Comparison of ENCODE assay signal across 8 mouse cellular contexts in genomic region chr2:29967768-29968167, GRCm38 (mm10). TPM values are rescaled to one million over a fixed set of nuclear protein-coding genes. Genes with fewer than 3 reads are reported as not detected.
DNase-seq lines count a peak whose midpoint lies in the region; ATAC-seq and TF ChIP-seq lines count a peak whose summit lies in the region.

No protein-coding gene starts in this region.

- H3K9me3 ChIP-seq in heart, embryonic 15.5 days (replicated peaks), result no peaks in the 10 kb centered on the region
- H3K9me3 ChIP-seq in embryonic facial prominence, embryonic 13.5 days, result no peaks in the 10 kb centered on the region
- H3K9me3 ChIP-seq in intestine, embryonic 14.5 days (ENCODE audit: control insufficient read depth, low read length), result no peaks in the 10 kb centered on the region

- H3ac ChIP-seq in myocyte (ENCODE audit: control insufficient read depth, insufficient read length), result no peak overlapping the region

- H3K36me3 ChIP-seq in heart, embryonic 15.5 days, result peaks cover 9% of the 10 kb centered on the region; the same call in 1 of the 2 replicates
- H3K36me3 ChIP-seq in embryonic facial prominence, embryonic 13.5 days, result peaks cover 14% of the 10 kb centered on the region; the same call in 1 of the 2 replicates
- peaks cover 14% of the 10 kb centered on the region; the same call in 1 of the 2 replicates for H3K36me3 ChIP-seq in intestine, embryonic 14.5 days (ENCODE audit: control insufficient read depth, insufficient read depth, low read length)
- H3K36me3 ChIP-seq in myocyte (ENCODE audit: control insufficient read depth, insufficient read depth), result no peaks in the 10 kb centered on the region

- ATAC-seq in heart, embryonic 15.5 days (replicated peaks; ENCODE audit: insufficient number of reproducible peaks, insufficient read depth, low FRiP score, low read depth), result no peak
- no peak for ATAC-seq in embryonic facial prominence, embryonic 13.5 days (ENCODE audit: insufficient number of reproducible peaks, insufficient read depth, low FRiP score, low TSS enrichment, low read depth)
- no peak for ATAC-seq in intestine, embryonic 14.5 days (replicated peaks; ENCODE audit: low FRiP score, low TSS enrichment, low read depth)
- no peak for ATAC-seq in inflammation-experienced regulatory T-cells, adult 6 months
- no peak for ATAC-seq in monocyte, adult 5-6 weeks (replicated peaks; ENCODE audit: insufficient number of reproducible peaks, low FRiP score, low TSS enrichment, poor library complexity, severe bottlenecking)

- 20% methylated on average over 5 of the region's 5 CpGs for WGBS in heart, embryonic 15.5 days
- 62% methylated on average over 5 of the region's 5 CpGs for WGBS in embryonic facial prominence, embryonic 13.5 days
- 54% methylated on average over 5 of the region's 5 CpGs for WGBS in intestine, embryonic 14.5 days

- TF ChIP-seq POLR2A in myocyte (IDR thresholded peaks at IDR 0.05; ENCODE audit: insufficient read length, low read depth), result peak; percentile 36

- peak overlapping the region; percentile 84 for H3K4me3 ChIP-seq in heart, embryonic 15.5 days
- H3K4me3 ChIP-seq in embryonic facial prominence, embryonic 13.5 days, result no peak overlapping the region
- peak overlapping the region; percentile 78; the same call in 1 of the 2 replicates for H3K4me3 ChIP-seq in intestine, embryonic 14.5 days (ENCODE audit: low read depth, low read length)
- H3K4me3 ChIP-seq in myocyte, result peak overlapping the region; percentile 55

- peak overlapping the region; percentile 98 for H3K27ac ChIP-seq in heart, embryonic 15.5 days
- H3K27ac ChIP-seq in embryonic facial prominence, embryonic 13.5 days, result no peak overlapping the region
- no peak overlapping the region for H3K27ac ChIP-seq in intestine, embryonic 14.5 days (ENCODE audit: low read depth)

- H3K27me3 ChIP-seq in heart, embryonic 15.5 days, result no peaks in the 10 kb centered on the region
- no peaks in the 10 kb centered on the region for H3K27me3 ChIP-seq in embryonic facial prominence, embryonic 13.5 days
- no peaks in the 10 kb centered on the region for H3K27me3 ChIP-seq in intestine, embryonic 14.5 days (replicated peaks; ENCODE audit: control insufficient read depth, insufficient read depth, low read length)
- no peaks in the 10 kb centered on the region for H3K27me3 ChIP-seq in myocyte (ENCODE audit: control insufficient read depth, insufficient read depth, insufficient read length)

- H3K9ac ChIP-seq in heart, embryonic 15.5 days, result peak overlapping the region; percentile 15; the same call in 1 of the 2 replicates
- H3K9ac ChIP-seq in embryonic facial prominence, embryonic 13.5 days, result 0 out of 2 replicates have a peak overlapping the region, but pooled peaks have one; percentile 46
- no peak overlapping the region for H3K9ac ChIP-seq in intestine, embryonic 14.5 days (ENCODE audit: low read length)

- H3K4me1 ChIP-seq in heart, embryonic 15.5 days (replicated peaks), result peaks cover 70% of the 10 kb centered on the region
- H3K4me1 ChIP-seq in embryonic facial prominence, embryonic 13.5 days, result peaks cover 50% of the 10 kb centered on the region
- peaks cover 38% of the 10 kb centered on the region for H3K4me1 ChIP-seq in intestine, embryonic 14.5 days (replicated peaks; ENCODE audit: control insufficient read depth, insufficient read depth, low read length)

- peaks cover 70% of the 10 kb centered on the region for H3K79me2 ChIP-seq in myocyte (ENCODE audit: control insufficient read depth, insufficient read depth)

- peak overlapping the region; percentile 66 for H3K4me2 ChIP-seq in heart, embryonic 15.5 days
- peak overlapping the region; percentile 67 for H3K4me2 ChIP-seq in embryonic facial prominence, embryonic 13.5 days
- H3K4me2 ChIP-seq in intestine, embryonic 14.5 days (ENCODE audit: low read length), result peak overlapping the region; percentile 67
- peak overlapping the region; percentile 95 for H3K4me2 ChIP-seq in myocyte (ENCODE audit: low read depth)

- DNase-seq in heart, adult 11 months, result no peak
- DNase-seq in intestine, embryonic 14.5 days (ENCODE audit: low spot score), result no peak
- no peak for DNase-seq in adrenal gland, adult 8-10 months

TF ChIP-seq in myocyte, 11 proteins besides CTCF, POLR2A, EP300 and RAD21:
- no peak for TF ChIP-seq USF1 (IDR thresholded peaks at IDR 0.05; ENCODE audit: low read depth)
- TF ChIP-seq SRF (IDR thresholded peaks at IDR 0.05; ENCODE audit: control insufficient read depth, insufficient read length, low read depth), result peak; percentile 32
- TF ChIP-seq REST (IDR thresholded peaks at IDR 0.05; ENCODE audit: insufficient read depth, insufficient read length), result no peak
- TF ChIP-seq MAX (IDR thresholded peaks at IDR 0.05; ENCODE audit: low read depth), result no peak
- TF ChIP-seq E2F4 (IDR thresholded peaks at IDR 0.05; ENCODE audit: insufficient read depth), result no peak
- TF ChIP-seq TCF12 (IDR thresholded peaks at IDR 0.05; ENCODE audit: insufficient read depth, poor library complexity, severe bottlenecking), result no peak
- no peak for TF ChIP-seq CEBPB (IDR thresholded peaks at IDR 0.05; ENCODE audit: insufficient read depth, poor library complexity, severe bottlenecking)
- peak in 2 of 3 experiments; percentile 34 to 40 for TF ChIP-seq MYOD1 (IDR thresholded peaks at IDR 0.05; ENCODE audit: control insufficient read depth in 1 of 3, insufficient read length in 2 of 3, low read depth in 2 of 3)
- peak in 2 of 3 experiments; percentile 38 to 86 for TF ChIP-seq MYOG (IDR thresholded peaks at IDR 0.05; ENCODE audit: control insufficient read depth in 1 of 3, insufficient read depth in 1 of 3, insufficient read length in 2 of 3, low read depth in 2 of 3)
- peak; percentile 55 for TF ChIP-seq POLR2AphosphoS2 (IDR thresholded peaks at IDR 0.05; ENCODE audit: insufficient read length, low read depth)
- TF ChIP-seq TCF3 (IDR thresholded peaks at IDR 0.05; ENCODE audit: insufficient read length, low read depth), result no peak
TF ChIP-seq in myocyte: peak in this region for 4.

RNA-seq across cellular contexts. Expression of gene Sptan1, which starts 2.4 kb away (rescaled TPM):
- 81.7 and 104 TPM in 2 replicates for polyA plus RNA-seq in heart, embryonic 15.5 days (2015; fragmentation: Nextera tagmentation; extraction: Ambion mirVana)
- polyA plus RNA-seq in embryonic facial prominence, embryonic 13.5 days (2015; fragmentation: Nextera tagmentation; extraction: Ambion mirVana), result 74.3 and 78.3 TPM in 2 replicates
- 131 and 141 TPM in 2 replicates for polyA plus RNA-seq in intestine, embryonic 14.5 days (2014; fragmentation: Nextera tagmentation; extraction: Ambion mirVana)
- polyA plus RNA-seq in myocyte (2012; fragmentation: generic; extraction: Trizol), result 167 TPM
- 10 to 100 TPM; 69.9 to 81.0 (median 75.6) TPM for polyA plus RNA-seq in inflammation-experienced regulatory T-cells, adult 6 months (2017; shearing (Covaris generic))
- 296 to 354 TPM (median 326 TPM) in 3 replicates for total RNA-seq in monocyte, adult 5-6 weeks (2017)
- 100 to 1,000 TPM; 163 to 298 (median 244) TPM for total RNA-seq in adrenal gland, adult 8-10 months (2022)

RNA-seq across cellular contexts. Expression of gene Gle1, which starts 32.5 kb away (rescaled TPM):
- 34.2 and 41.2 TPM in 2 replicates for polyA plus RNA-seq in heart, embryonic 15.5 days (2015; fragmentation: Nextera tagmentation; extraction: Ambion mirVana)
- polyA plus RNA-seq in embryonic facial prominence, embryonic 13.5 days (2015; fragmentation: Nextera tagmentation; extraction: Ambion mirVana), result 70.1 and 76.8 TPM in 2 replicates
- polyA plus RNA-seq in intestine, embryonic 14.5 days (2014; fragmentation: Nextera tagmentation; extraction: Ambion mirVana), result 52.4 and 57.6 TPM in 2 replicates
- polyA plus RNA-seq in myocyte (2012; fragmentation: generic; extraction: Trizol), result 25.1 TPM
- polyA plus RNA-seq in inflammation-experienced regulatory T-cells, adult 6 months (2017; shearing (Covaris generic)), result 10 to 100 TPM; 43.0 to 70.2 (median 66.3) TPM
- total RNA-seq in monocyte, adult 5-6 weeks (2017), result 62.8 to 92.3 TPM (median 86.3 TPM) in 3 replicates
- total RNA-seq in adrenal gland, adult 8-10 months (2022), result 10 to 100 TPM; 34.7 to 56.4 (median 43.6) TPM
